11 mouse cellular contexts compared by ENCODE assay signal in the genomic region with DNA sequence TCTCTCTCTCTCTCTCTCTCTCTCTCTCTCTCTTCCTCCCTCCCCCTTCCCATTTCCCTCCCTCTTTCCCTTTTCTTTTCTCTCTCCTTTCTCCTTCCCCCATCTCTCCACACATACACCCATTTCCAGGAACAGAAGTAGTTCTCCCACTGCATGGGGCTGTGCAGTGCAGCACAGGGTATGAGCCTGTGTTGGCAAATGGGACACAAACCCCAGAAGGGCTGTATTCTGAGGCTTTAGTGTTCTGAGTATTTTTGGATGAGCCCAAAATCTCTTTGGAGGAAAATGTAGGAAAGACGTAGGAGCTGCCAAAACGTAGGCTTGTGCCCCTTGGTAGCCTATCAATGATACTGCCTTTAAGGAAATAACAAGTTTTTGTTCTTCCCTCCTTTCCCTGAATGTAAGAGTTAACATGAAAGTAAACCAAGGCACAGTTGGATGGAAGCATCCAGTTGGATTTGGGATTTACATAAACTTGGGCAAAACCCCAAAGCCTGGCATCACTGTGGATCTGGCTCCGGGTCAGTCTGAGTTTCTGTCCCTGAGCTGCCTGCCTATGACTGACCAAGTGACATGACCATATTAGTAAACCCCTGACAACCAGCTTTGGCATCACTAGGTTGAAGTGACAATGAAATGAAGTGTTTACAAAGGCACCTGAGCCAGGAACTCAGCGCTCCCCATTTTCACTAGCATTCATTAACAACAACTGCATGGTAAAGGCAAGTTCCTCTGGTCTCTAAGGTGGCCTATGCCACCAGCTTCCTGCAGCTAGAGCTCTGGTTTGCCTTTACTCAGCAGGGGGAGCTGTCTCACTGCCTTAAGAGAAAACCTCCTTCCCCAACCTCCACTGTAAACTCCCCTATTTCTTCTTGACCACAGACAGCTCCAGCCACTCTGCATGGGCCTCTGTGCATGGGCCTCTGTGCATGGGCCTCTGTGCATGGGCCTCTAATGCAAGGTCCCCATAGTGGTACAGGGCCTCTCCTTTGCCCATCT. TPM values are rescaled to one million over a fixed set of nuclear protein-coding genes. Genes with fewer than 3 reads are reported as not detected.
DNase-seq lines count a peak whose midpoint lies in the region; ATAC-seq and TF ChIP-seq lines count a peak whose summit lies in the region.
"Had no signal": no experiment of that assay in that cellular context is flagged by ENCODE, and none has a peak within 500 bp of the region (broad histone marks: within the 10 kb centered on the region; RNA-seq: fewer than 3 reads in every experiment).

No protein-coding gene starts in this region.

- no peak overlapping the region for H3K4me2 ChIP-seq in neural tube, embryonic 14.5 days (ENCODE audit: low read depth, low read length)
- H3K4me2 ChIP-seq: limb, embryonic 12.5 days had no signal

- H3K27ac ChIP-seq in ES-E14 (ENCODE audit: insufficient read depth, low read depth, low read length, poor library complexity, severe bottlenecking): no peak overlapping the region
- H3K27ac ChIP-seq in neural tube, embryonic 14.5 days (ENCODE audit: low read depth, low read length): 0 out of 2 replicates have a peak overlapping the region, but pooled peaks have one; percentile 40
- H3K27ac ChIP-seq: limb, embryonic 12.5 days had no signal

- in situ Hi-C loops in ES-E14 (cut with MboI; ENCODE audit: low sequenced_read_pairs in 2 of 2, unreplicated experiment in 2 of 2): no loop called here

- H3K4me3 ChIP-seq in ES-E14 (ENCODE audit: insufficient read depth in 1 of 2, low read depth in 1 of 2, low read length in 2 of 2, poor library complexity in 1 of 2, severe bottlenecking in 1 of 2): no peak overlapping the region
- H3K4me3 ChIP-seq in neural tube, embryonic 14.5 days (ENCODE audit: low read depth, low read length): no peak overlapping the region
- H3K4me3 ChIP-seq: limb, embryonic 12.5 days had no signal

- 69% methylated on average over 4 of the region's 4 CpGs for WGBS in neural tube, embryonic 14.5 days

- H3K9me3 ChIP-seq in ES-E14 (ENCODE audit: control insufficient read depth, insufficient read depth, low read depth, low read length): no peaks in the 10 kb centered on the region
- no peaks in the 10 kb centered on the region for H3K9me3 ChIP-seq in neural tube, embryonic 14.5 days (ENCODE audit: control insufficient read depth, low read length)
- H3K9me3 ChIP-seq: limb, embryonic 12.5 days had no signal

- DNase-seq in kidney, postnatal 10 days: peak; percentile 20
- DNase-seq in kidney, adult 18-20 months: no peak
- no peak for DNase-seq in ES-E14 (ENCODE audit: low read depth, low spot score)
- DNase-seq in gastrocnemius, adult 18-20 months (ENCODE audit: low spot score): no peak
- DNase-seq in urinary bladder, postnatal 14 days (ENCODE audit: low spot score): no peak
- no peak for DNase-seq in adrenal gland, adult 2 months
- DNase-seq: kidney, adult 8-10 months had no signal

- no peaks in the 10 kb centered on the region for H3K4me1 ChIP-seq in ES-E14 (ENCODE audit: control insufficient read depth in 2 of 2, insufficient read depth in 2 of 2, low read length in 2 of 2, poor library complexity in 1 of 2)
- H3K4me1 ChIP-seq in neural tube, embryonic 14.5 days (ENCODE audit: control insufficient read depth, insufficient read depth, low read length): peaks cover 11% of the 10 kb centered on the region
- H3K4me1 ChIP-seq: limb, embryonic 12.5 days had no signal

- no peaks in the 10 kb centered on the region for H3K36me3 ChIP-seq in ES-E14 (ENCODE audit: control insufficient read depth, insufficient read depth, low read length, poor library complexity, severe bottlenecking)
- H3K36me3 ChIP-seq in neural tube, embryonic 14.5 days (ENCODE audit: control insufficient read depth, insufficient read depth, low read length): no peaks in the 10 kb centered on the region
- H3K36me3 ChIP-seq: limb, embryonic 12.5 days had no signal

- H3K27me3 ChIP-seq in neural tube, embryonic 14.5 days (ENCODE audit: control insufficient read depth, insufficient read depth, low read length): no peaks in the 10 kb centered on the region
- H3K27me3 ChIP-seq: limb, embryonic 12.5 days had no signal

- 0 out of 2 replicates have a peak, but pooled peaks have one; percentile 14 for ATAC-seq in erythroblast, adult 5-6 weeks (replicated peaks; ENCODE audit: low FRiP score, poor library complexity, severe bottlenecking)
- ATAC-seq in neural tube, embryonic 14.5 days (ENCODE audit: low read depth): peak; percentile 61; the same call in 1 of the 2 replicates

- H3K9ac ChIP-seq in ES-E14 (ENCODE audit: insufficient read depth, low read depth, low read length, poor library complexity, severe bottlenecking): no peak overlapping the region
- no peak overlapping the region for H3K9ac ChIP-seq in neural tube, embryonic 14.5 days (replicated peaks; ENCODE audit: low read depth, low read length)
- H3K9ac ChIP-seq: limb, embryonic 12.5 days had no signal

TF ChIP-seq in ES-E14, 5 proteins besides CTCF, POLR2A, EP300 and RAD21:
- TF ChIP-seq ZC3H11A (IDR thresholded peaks at IDR 0.05; ENCODE audit: borderline replicate concordance, low read depth, low read length) (peak; percentile 49; the same call in 1 of the 2 replicates), CHD2 (IDR thresholded peaks at IDR 0.05; ENCODE audit: low read depth, low read length) (no peak), ZNF384 (IDR thresholded peaks at IDR 0.05; ENCODE audit: low read depth, low read length) (no peak)

RNA-seq across cellular contexts. Expression of gene 4930524B15Rik, which starts 23.5 kb away (rescaled TPM):
- total RNA-seq in ES-E14 (2012; rRNA removed): 0.58 and 1.3 TPM in 2 replicates
- not detected in 2 replicates for total RNA-seq in erythroblast, adult 5-6 weeks (2015; ENCODE audit: low replicate concordance)
- not detected in 2 replicates for total RNA-seq in erythroblast, adult 5-6 weeks (2017; ENCODE audit: low replicate concordance)
- 0.16 and 0.52 TPM in 2 replicates for polyA plus RNA-seq in neural tube, embryonic 14.5 days (2014; fragmentation: Nextera tagmentation; extraction: Ambion mirVana)
- not detected for total RNA-seq in gastrocnemius, adult 18-20 months (2021)
- total RNA-seq in adrenal gland, adult 2 months (2021): not detected
- 0.11 TPM in 1 of 2 replicates, not detected in the other for polyA plus RNA-seq in adrenal gland, adult 2 months (2012; rRNA removed)
- total RNA-seq: neutrophil, adult 5-6 weeks had no signal
- polyA plus RNA-seq: limb, embryonic 12.5 days had no signal

RNA-seq across cellular contexts. Expression of gene Nsg2, which starts 58.3 kb away (rescaled TPM):
- total RNA-seq in ES-E14 (2012; rRNA removed): 1.3 and 2.1 TPM in 2 replicates
- not detected in 2 replicates for total RNA-seq in erythroblast, adult 5-6 weeks (2015; ENCODE audit: low replicate concordance)
- not detected in 2 replicates for total RNA-seq in erythroblast, adult 5-6 weeks (2017; ENCODE audit: low replicate concordance)
- 143 and 156 TPM in 2 replicates for polyA plus RNA-seq in neural tube, embryonic 14.5 days (2014; fragmentation: Nextera tagmentation; extraction: Ambion mirVana)
- total RNA-seq in gastrocnemius, adult 18-20 months (2021): not detected
- total RNA-seq in adrenal gland, adult 2 months (2021): 10 to 100 TPM; 26.5 to 42.6 TPM
- polyA plus RNA-seq in adrenal gland, adult 2 months (2012; rRNA removed): 10.9 and 15.4 TPM in 2 replicates
